Mouse (Mus musculus) embryonic fibroblast, embryonic 13.5 days (primary cell): ENCODE measurements around the gene Psen2.

Source experiments
- CTCF ChIP-seq: IDR thresholded peaks from 2 replicates; pipeline ENCODE4 v1.5.1; 2011; ENCODE audit warnings: mild to moderate bottlenecking, control low read depth, low read length, moderate library complexity, borderline replicate concordance; ENCODE audit not compliant: insufficient read depth
- POLR2A ChIP-seq: IDR thresholded peaks from 2 replicates; pipeline ENCODE4 v1.6.1; 2011; ENCODE audit warnings: low read depth, mild to moderate bottlenecking, control low read depth, low read length, moderate library complexity

DNA sequence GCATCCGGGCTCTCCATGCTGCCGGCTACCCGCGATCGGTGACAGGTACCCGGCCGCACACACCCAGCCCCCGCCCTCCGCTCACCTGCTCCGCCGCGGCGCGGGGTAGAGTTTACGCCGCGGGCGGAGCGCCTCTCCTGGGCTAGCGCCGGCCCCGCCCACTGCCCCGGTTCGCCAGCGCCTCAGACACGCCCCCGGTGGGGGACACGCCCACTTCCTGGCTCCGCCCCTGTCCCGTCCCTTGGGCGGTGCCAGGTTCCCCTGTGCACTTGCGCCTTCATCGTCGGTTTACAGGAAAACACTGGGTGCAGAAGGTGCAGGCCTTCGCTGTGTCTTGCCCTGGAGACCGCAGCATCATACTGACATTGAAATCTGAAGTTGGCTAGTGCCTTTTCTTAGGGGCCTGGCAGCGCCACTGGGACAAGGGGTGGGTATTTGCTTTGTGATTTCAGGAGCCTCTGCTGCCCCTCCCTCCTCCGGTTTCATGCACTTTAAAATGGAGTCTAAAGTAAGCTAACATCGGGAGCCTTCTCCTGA is 7.0 kb downstream of the Psen2 start:
- TF ChIP-seq CTCF, result no peak
- TF ChIP-seq POLR2A, result peak; percentile 98
